Mouse (Mus musculus) ovary, postnatal 36 days (tissue): ENCODE data around the gene Heatr9.

ENCODE experiments used
- DNase-seq: peaks from one replicate; pipeline ENCODE4 v3.0.0; 2022; ENCODE audit warnings: low spot score, mixed read lengths

Gene Heatr9

DNA sequence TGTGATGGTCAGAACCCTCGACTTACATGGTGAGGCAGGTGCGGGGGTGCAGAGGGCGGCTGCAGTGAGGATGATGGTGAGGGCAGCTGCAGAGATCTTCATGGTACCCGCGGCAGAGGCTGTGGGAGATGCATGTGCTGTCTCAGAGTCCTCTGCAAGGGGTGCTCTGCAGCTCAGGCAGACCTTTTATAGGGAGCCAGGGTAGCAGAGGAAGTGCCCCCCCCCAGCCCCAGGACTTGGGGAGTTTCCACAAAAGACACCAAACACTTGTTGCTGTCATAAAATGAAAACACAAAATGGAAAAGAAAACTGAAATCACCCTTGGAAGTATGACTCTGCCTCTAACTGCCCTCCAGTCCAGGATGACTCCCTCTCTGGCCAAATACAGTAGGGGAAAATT lies 8.4 kb upstream of the Heatr9 start, which contains the start of gene Ccl5:
Ccl5 (minus strand) TSS at position 159 of the 400 bp plus-strand sequence.
- no peak for DNase-seq

DNA sequence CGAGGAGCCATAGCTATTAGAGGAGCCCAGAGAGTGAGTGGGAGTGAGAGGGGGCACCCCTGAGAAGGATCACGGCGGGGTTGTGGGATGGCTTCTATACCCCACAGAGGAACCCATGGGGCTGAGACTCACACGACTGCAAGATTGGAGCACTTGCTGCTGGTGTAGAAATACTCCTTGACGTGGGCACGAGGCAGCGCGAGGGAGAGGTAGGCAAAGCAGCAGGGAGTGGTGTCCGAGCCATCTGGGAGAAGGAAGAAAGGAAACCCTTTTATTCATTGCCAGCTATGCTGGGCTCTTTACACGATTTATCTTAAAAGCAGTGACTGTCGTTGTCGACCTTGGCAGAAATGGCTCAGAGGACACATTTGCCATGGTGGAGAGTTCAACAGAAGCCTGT lies 7.0 kb upstream of the Heatr9 start:
- DNase-seq, result no peak

DNA sequence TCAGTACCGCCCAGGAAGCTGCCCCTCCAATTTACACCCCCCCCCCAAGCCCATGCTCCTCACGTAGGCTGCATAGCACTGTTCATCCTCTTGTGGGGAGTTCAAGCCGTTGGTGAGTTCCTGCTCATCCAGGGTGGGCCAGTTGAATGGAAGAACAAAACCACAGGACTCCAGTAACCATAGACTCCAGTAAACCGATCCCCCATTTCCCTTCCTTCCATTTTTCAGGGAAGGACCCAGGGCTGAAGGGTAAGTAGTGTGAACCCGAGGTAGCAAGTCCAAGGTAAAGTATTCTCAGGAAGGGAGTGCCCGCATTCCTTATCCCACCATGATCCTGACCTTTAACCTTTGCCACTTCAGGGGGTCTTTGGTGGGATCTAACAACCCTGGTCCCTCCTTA lies 3.6 kb downstream of the Heatr9 start:
- no peak for DNase-seq

DNA sequence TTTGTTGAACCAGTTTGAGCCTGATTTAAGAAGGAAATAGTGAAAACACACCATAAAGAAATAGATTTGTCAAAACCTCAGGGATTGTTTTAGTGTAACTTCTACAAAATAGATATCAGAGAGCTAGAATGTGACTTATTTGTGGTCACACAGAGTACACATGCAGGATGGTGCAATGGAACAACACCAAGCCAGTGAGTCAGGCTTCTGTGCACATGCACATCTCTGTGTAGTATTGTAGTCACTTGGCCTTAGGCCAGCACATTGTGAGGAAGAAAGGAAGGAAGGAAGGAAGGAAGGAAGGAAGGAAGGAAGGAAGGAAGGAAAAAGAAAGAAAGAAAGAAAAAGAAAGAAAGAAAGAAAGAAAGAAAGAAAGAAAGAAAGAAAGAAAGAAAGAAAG lies 4.8 kb downstream of the Heatr9 start:
- DNase-seq, result no peak

DNA sequence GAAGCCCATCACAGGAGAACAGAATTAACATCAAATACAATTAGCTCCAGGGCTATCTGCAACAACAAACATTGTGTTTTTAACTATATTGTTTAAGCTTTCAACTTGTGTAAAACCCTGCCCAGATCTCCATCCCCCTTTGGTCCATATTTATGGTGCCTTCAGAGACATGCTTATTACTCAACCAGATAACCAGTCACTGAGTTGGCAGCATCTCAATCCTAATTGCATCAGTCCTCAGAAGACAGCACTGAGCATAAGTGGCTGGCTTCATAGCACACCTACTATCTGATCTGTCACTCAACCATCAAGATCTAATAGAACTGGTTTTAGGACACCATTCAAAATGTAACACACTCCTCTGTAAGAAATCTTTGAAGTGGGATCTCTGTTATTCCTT lies 12.5 kb downstream of the Heatr9 start:
- no peak for DNase-seq

DNA sequence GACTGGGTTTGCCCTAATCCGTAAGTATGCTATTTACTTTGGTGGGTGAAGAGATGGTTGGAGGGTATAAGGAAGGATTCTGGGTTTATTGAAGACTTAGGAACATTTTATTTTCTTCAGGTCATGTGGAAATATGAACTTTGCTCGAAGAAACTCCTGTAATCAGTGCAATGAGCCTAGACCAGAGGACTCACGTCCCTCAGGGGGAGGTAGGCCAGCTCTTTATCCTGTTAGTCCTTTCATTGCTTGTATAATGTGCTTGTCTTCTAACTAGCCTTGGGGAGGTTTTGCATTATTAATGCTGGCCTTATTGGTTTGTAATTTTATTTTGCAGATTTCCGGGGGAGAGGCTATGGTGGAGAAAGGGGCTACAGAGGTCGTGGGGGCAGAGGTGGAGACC lies 17.7 kb downstream of the Heatr9 start:
- DNase-seq, result no peak

DNA sequence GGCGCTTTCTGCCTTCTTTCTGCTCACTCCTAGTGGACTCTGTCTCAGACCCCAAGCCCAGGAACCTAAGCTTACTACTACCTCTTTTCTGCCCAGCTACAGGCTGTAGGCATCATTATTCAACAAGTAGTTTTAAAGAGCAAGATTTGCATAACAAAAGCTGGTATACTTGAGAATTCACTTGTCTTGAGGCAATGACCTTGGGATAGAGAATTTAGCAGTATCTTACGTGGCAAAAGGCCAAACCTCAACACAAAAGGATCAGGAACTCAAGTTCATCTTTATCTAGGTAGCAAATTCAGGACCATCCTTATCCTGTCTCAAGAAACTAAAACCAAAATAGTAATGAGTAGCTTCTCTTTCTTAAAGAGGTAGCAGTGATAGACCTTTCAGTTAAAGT lies 26.4 kb downstream of the Heatr9 start:
- no peak for DNase-seq

DNA sequence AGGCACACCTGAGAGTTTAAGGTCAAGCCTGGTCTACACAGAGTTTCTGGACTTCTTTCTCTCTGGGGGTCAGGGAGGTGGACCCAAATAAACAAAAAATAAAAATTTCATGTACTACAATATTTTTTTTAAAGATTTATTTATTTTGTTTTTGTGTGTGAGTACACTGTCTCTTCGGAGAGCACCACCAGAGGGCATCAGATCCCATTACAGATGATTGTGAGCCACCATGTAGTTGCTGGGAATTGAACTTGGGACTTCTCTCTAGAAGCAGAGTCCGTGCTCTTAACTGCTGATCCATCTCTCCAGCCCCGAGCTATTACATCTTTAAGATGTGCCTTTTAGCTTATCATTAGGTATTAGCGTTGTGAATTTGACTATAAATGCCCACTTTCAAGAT lies 30.5 kb downstream of the Heatr9 start:
- DNase-seq, result no peak

DNA sequence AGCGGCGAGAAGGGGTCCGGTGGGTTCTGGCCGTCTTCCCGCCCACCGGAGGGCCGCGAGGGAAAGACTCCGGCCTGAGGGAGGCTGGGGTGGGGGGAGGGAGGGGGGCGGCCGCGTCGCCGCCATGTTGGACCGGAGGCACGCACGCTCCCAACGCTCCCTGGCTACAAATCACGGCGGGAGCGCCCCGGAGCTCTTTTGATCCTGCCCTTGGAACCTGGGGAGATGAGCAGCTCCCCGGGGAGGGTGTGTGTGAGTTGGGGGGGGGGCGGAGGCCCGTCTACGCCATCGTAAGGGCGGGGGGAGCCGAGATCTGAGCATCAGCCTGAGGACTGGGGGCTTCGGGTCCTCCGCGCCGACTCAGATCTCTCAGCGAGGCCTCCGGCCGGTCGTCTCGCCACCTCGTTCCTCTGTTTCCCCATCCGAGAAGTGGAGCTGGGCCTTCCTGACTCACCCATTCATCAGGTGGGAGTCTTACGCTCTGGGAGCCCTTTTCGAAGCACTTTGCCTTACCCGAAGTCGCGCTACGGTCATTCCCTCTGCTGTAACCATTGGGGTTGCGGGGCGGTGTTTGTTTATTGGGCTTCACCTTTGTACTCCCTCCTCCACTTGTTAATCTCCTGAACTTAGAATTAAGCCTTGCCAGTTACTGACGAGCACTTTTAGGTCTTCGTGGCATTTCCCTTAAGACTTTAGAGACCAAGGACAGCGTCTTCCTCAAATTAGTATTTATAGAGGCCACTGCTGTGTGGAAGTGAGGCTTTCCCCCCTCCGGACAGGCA lies 48.5 kb downstream of the Heatr9 start:
- DNase-seq, result no peak

DNA sequence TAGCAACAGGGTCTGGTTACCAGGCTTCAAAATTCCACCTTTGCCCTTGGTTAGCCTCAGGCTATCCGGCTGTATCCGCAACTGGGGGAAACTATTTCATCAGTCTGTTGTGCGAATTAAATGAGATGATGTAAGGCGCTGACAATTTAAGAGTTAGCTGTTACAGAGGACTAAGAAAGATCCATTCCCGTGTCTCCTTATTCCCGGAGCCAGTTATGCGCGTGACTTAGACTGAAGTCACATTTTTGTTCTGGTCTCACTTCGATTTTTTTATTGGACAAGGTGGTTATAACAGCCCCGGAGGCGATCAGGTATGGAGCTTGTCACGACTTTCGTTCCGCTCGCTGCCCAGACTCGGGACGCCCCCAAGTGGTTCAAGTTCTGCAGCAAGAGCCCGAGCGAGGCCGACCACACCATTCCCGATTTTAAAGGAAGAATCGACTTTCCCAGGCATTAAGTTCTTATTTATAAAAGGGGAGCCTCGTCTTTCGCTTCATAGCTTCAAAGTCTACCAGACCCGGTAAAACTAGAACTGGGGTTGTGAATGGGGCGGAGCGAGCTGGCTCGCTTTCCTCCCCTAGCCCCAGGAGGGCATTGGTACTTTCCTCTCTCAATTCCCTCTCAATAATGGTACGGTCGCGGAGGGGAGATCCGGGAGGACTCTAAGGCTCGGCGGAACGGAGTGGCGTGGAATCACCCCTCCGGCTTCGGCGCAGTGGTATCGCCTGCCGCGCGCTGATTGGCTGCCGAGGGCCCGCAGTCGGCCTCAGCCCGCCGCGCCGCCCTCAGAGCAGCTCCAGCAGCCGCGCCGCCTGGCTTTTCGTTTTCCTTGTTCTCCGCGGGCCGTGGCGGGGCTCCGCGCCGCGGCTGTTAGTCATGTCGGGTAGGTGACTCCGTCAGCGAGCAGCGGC lies 49.4 kb downstream of the Heatr9 start, which contains the start of gene Taf15:
Taf15 (plus strand) TSS at position 763 of the 911 bp plus-strand sequence.
- peak; percentile 99 for DNase-seq

DNA sequence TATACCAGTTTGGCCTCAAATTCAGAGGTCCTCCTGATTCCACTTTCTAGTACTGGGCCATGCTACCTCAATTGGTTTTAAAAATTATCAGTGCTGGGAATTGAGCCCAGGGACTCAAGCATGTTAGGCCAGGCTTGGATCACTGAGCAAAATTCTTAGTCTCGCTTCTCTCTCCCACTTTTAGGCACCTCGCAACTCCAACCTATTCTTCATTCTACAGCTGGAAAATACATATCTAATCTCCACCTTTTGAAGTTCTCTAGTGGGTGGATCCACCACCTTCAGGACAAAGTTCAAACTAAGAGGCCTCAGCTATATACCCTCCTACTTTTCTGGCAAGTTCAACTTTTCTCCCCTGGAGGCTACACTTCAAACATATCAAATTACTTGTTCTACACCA lies 50.2 kb downstream of the Heatr9 start:
- no peak for DNase-seq

DNA sequence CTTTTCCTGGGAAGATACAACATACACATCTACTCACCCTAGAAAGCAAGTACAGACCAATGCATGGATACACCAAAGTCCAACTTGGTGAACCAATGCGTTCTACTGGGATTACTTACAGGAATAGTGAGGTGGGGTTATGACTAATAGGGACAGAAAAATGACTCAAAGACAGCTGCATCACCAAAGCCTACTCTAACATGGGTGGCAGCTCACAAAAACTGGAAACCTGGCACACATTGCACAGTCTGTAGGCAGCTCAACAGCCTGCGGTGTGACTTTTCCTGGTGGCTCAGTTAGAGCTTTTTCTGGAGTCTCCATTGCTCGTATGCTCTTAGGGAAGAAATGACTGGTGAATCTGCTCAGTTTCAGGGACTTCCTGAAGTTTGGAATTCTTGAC lies 53.2 kb downstream of the Heatr9 start:
- no peak for DNase-seq

DNA sequence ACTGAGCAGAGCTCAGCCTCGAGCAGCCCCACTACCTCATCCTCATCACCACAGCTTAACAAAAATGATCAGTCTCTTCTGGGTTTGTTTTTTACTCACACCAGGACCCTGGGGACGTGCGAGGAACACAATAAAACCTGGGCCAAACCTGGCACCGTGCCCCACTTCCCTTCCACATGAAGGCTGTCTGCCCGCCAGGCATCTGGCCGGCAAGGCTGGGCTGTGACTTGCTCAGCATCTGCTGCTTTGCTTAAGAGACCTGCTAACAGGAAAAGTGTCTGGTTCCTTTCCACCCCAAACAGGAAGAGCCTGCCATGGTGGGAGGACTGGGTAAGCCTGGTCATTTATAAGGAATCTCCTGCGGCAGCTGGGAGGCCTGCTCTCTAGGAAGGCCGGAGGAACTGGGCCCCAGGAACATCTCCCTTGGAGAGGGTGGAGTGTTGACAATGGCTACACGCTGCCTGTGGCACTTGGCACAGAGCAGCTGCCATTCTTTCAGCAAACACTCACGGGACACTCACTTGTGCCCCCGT lies 54.8 kb downstream of the Heatr9 start:
- no peak for DNase-seq

DNA sequence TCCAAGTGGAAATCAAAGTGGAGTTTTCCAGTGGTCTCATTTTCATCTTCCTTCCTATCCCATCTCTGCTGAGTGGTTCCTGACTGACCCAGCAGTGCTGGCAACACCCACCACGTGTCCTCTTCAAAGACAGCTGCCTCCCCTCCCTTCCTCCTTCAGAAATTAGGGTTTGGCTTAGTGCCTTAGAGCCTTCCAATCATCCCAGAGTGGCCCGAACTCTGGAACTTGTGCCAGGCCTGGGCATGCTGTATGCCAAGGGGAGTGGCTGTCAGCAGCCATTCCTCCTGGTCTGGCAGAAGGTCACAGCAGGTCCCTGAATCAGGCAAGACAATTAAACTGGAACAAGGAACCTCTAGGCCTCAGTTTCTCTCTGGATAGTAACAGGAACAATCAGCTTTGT lies 56.0 kb downstream of the Heatr9 start:
- DNase-seq, result peak; percentile 43

DNA sequence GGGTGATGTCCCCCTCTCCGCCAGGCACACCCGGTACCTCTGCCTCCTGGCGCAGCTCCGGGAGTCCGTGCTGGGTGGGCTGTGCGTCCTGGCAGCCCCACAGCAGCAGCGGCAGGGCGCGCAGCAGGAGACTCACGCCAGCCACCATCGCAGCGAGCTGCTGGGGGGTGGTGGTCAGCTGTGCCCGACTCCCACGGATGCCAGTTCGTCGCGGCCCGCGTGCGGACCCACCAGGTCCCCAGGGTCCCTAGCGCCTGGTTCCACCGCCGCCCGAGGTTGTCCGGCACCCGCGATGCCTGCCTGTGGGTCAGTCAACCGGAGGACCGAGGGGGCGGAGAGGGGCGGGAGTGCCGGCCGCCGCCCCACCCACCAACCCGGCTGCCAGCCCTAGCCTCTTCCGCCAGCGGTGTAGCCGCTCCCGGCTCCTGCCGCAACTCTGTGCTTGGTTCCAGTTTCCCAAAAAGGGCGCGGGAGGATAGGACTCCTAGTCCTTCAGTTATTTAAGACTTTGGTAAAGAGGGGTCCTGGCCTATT lies 59.2 kb downstream of the Heatr9 start, which contains the start of gene Mmp28:
Mmp28 (minus strand) TSS at position 361 of the 534 bp plus-strand sequence.
- DNase-seq, result peak; percentile 64
